Mouse (Mus musculus) C2C12 (cell line): ENCODE measurements at regions not wholly inside any gene's neighbourhood (a gene's known extent, or its start where the extent isn't known, plus 50 kb on each side); places are given as distances from the start of the nearest gene placed in this dataset.

Experiments used
- H3K27me3 ChIP-seq: one replicate; pipeline ENCODE4 v1.6.1; 2011; ENCODE audit not compliant: control insufficient read depth, insufficient read depth, insufficient read length
- H3K36me3 ChIP-seq: one replicate; pipeline ENCODE4 v1.6.1; 2011; ENCODE audit not compliant: control insufficient read depth, insufficient read depth
- H3K4me3 ChIP-seq: one replicate; pipeline ENCODE4 v1.5.1; 2011; ENCODE audit warnings: mild to moderate bottlenecking, control low read depth; ENCODE audit not compliant: poor library complexity, insufficient read depth, severe bottlenecking
- H3K79me2 ChIP-seq: one replicate; pipeline ENCODE4 v1.6.1; 2011; ENCODE audit not compliant: control insufficient read depth, insufficient read depth
- H3K79me3 ChIP-seq: one replicate; pipeline ENCODE4 v1.6.1; 2011; ENCODE audit warnings: low read depth, control low read depth
- H3ac ChIP-seq: one replicate; pipeline ENCODE3; 2011; ENCODE audit warnings: low read depth; ENCODE audit not compliant: control insufficient read depth, insufficient read length
- CEBPB ChIP-seq: IDR thresholded peaks from one replicate; pipeline ENCODE4 v1.6.1; 2011; ENCODE audit warnings: low read depth, mild to moderate bottlenecking, control low read depth, moderate library complexity
- CTCF ChIP-seq: IDR thresholded peaks from one replicate; pipeline ENCODE4 v1.5.1; 2011; ENCODE audit not compliant: control insufficient read depth, insufficient read depth, insufficient read length
- FOSL1 ChIP-seq: IDR thresholded peaks from one replicate; pipeline ENCODE4 v1.8.0; 2011; ENCODE audit warnings: mild to moderate bottlenecking, low read length; ENCODE audit not compliant: poor library complexity, insufficient read depth, severe bottlenecking
- MAX ChIP-seq: IDR thresholded peaks from one replicate; pipeline ENCODE4 v1.6.1; 2011; ENCODE audit warnings: mild to moderate bottlenecking, control low read depth
- MYOD1 ChIP-seq: IDR thresholded peaks from one replicate; pipeline ENCODE4 v1.6.1; 2011; ENCODE audit warnings: low read depth; ENCODE audit not compliant: control insufficient read depth, insufficient read length
- MYOG ChIP-seq: IDR thresholded peaks from one replicate; pipeline ENCODE4 v1.6.1; 2011; ENCODE audit not compliant: control insufficient read depth, insufficient read length; ENCODE audit errors: extremely low read depth
- USF1 ChIP-seq: IDR thresholded peaks from one replicate; pipeline ENCODE4 v1.6.1; 2011; ENCODE audit warnings: low read depth, mild to moderate bottlenecking, control low read depth, moderate library complexity

- no peak for TF ChIP-seq USF1
- TF ChIP-seq MYOD1, result no peak
- TF ChIP-seq FOSL1, result no peak
- no peak for TF ChIP-seq CEBPB
- no peak for TF ChIP-seq MYOG
- TF ChIP-seq MAX, result no peak
- TF ChIP-seq CTCF, result no peak
- H3K79me3 ChIP-seq, result no peaks in the 10 kb centered on the region
- H3ac ChIP-seq, result no peak overlapping the region
- no peaks in the 10 kb centered on the region for H3K79me2 ChIP-seq
- H3K27me3 ChIP-seq, result no peaks in the 10 kb centered on the region
- H3K36me3 ChIP-seq, result no peaks in the 10 kb centered on the region
- H3K4me3 ChIP-seq, result no peak overlapping the region
Observed at GRCm38 (mm10) chrX:158920217-158920616, 289.9 kb upstream of the Rps6ka3 start.

- no peak for TF ChIP-seq CTCF
- H3K36me3 ChIP-seq, result no peaks in the 10 kb centered on the region
- H3K79me2 ChIP-seq, result no peaks in the 10 kb centered on the region
- no peaks in the 10 kb centered on the region for H3K79me3 ChIP-seq
- no peaks in the 10 kb centered on the region for H3K27me3 ChIP-seq
- H3ac ChIP-seq, result no peak overlapping the region
- no peak overlapping the region for H3K4me3 ChIP-seq
Observed at GRCm38 (mm10) chrX:158921424-158921823, 288.7 kb upstream of the Rps6ka3 start.

GRCm38 (mm10) chrX:158921838-158922450 lies 288.2 kb upstream of the Rps6ka3 start:
- Histone ChIP-seq H3ac (no peak overlapping the region), H3K27me3 (no peaks in the 10 kb centered on the region), H3K36me3 (no peaks in the 10 kb centered on the region), H3K79me3 (no peaks in the 10 kb centered on the region), H3K4me3 (no peak overlapping the region), H3K79me2 (no peaks in the 10 kb centered on the region)
- TF ChIP-seq FOSL1, result no peak
- no peak for TF ChIP-seq USF1
- no peak for TF ChIP-seq MYOD1
- no peak for TF ChIP-seq CEBPB
- no peak for TF ChIP-seq MYOG
- no peak for TF ChIP-seq MAX

- H3K27me3 ChIP-seq, result no peaks in the 10 kb centered on the region
- H3K79me3 ChIP-seq, result no peaks in the 10 kb centered on the region
- no peaks in the 10 kb centered on the region for H3K36me3 ChIP-seq
- no peak for TF ChIP-seq MAX
- H3ac ChIP-seq, result no peak overlapping the region
- H3K4me3 ChIP-seq, result no peak overlapping the region
- no peaks in the 10 kb centered on the region for H3K79me2 ChIP-seq
Observed at GRCm38 (mm10) chrX:158923081-158923561, 287.0 kb upstream of the Rps6ka3 start.

- TF ChIP-seq CTCF (no peak), FOSL1 (no peak), MYOD1 (no peak), CEBPB (no peak), MYOG (no peak), USF1 (no peak), MAX (no peak)
- H3K4me3 ChIP-seq, result no peak overlapping the region
- H3K36me3 ChIP-seq, result no peaks in the 10 kb centered on the region
- H3K27me3 ChIP-seq, result no peaks in the 10 kb centered on the region
- no peaks in the 10 kb centered on the region for H3K79me3 ChIP-seq
- H3K79me2 ChIP-seq, result no peaks in the 10 kb centered on the region
- no peak overlapping the region for H3ac ChIP-seq
Observed at GRCm38 (mm10) chrX:158923657-158924489, 286.2 kb upstream of the Rps6ka3 start.

- no peaks in the 10 kb centered on the region for H3K79me3 ChIP-seq
- no peak overlapping the region for H3ac ChIP-seq
- no peaks in the 10 kb centered on the region for H3K27me3 ChIP-seq
- no peak overlapping the region for H3K4me3 ChIP-seq
- H3K79me2 ChIP-seq, result no peaks in the 10 kb centered on the region
- no peaks in the 10 kb centered on the region for H3K36me3 ChIP-seq
- TF ChIP-seq MYOG (no peak), MAX (no peak), USF1 (no peak), FOSL1 (no peak), CTCF (no peak), MYOD1 (no peak), CEBPB (no peak)
Observed at GRCm38 (mm10) chrX:158924490-158925398, 285.4 kb upstream of the Rps6ka3 start.
